In genomic region chr17:47597261-47597660, GRCm38 (mm10) we compare ENCODE assay signal across 8 mouse cellular contexts. TPM values are rescaled to one million over a fixed set of nuclear protein-coding genes. Genes with fewer than 3 reads are reported as not detected.
DNase-seq lines count a peak whose midpoint lies in the region; ATAC-seq and TF ChIP-seq lines count a peak whose summit lies in the region.

No protein-coding gene starts in this region.

- peak overlapping the region; percentile 96 for H3K4me2 ChIP-seq in heart, embryonic 11.5 days
- peak overlapping the region; percentile 92 for H3K4me2 ChIP-seq in heart, postnatal 0 days (ENCODE audit: low read depth, low read length)
- H3K4me2 ChIP-seq in liver, embryonic 13.5 days = peak overlapping the region; percentile 97

- peak overlapping the region; percentile 93 for H3K4me3 ChIP-seq in heart, embryonic 11.5 days (ENCODE audit: low read depth, low read length)
- peak overlapping the region; percentile 92; the same call in 1 of the 2 replicates for H3K4me3 ChIP-seq in G1E (ENCODE audit: low read depth, low read length)
- H3K4me3 ChIP-seq in heart, postnatal 0 days (ENCODE audit: low read depth, low read length) = peak overlapping the region; percentile 72; the same call in 1 of the 2 replicates
- H3K4me3 ChIP-seq in liver, embryonic 13.5 days (replicated peaks) = peak overlapping the region; percentile 72

- intact Hi-C loops in heart, postnatal 25 days (cut with DNase I) = no loop called here
- intact Hi-C loops in gastrocnemius, postnatal 14 days (cut with DNase I; ENCODE audit: low total_unique reads) = no loop called here

- peak overlapping the region; percentile 97 for H3K27ac ChIP-seq in heart, embryonic 11.5 days (ENCODE audit: low read depth, low read length)
- H3K27ac ChIP-seq in heart, postnatal 0 days (ENCODE audit: low read depth) = peak overlapping the region; percentile 94
- peak overlapping the region; percentile 100 for H3K27ac ChIP-seq in liver, embryonic 13.5 days

- no peaks in the 10 kb centered on the region for H3K9me3 ChIP-seq in heart, embryonic 11.5 days (replicated peaks; ENCODE audit: control insufficient read depth, low read length)
- no peaks in the 10 kb centered on the region for H3K9me3 ChIP-seq in G1E (replicated peaks)
- no peaks in the 10 kb centered on the region for H3K9me3 ChIP-seq in heart, postnatal 0 days (replicated peaks; ENCODE audit: control insufficient read depth, low read length)
- H3K9me3 ChIP-seq in liver, embryonic 13.5 days (replicated peaks) = no peaks in the 10 kb centered on the region

- no peak for TF ChIP-seq CTCF in G1E (IDR thresholded peaks at IDR 0.05; ENCODE audit: low read depth, low read length)
- TF ChIP-seq CTCF in heart, postnatal 0 days (IDR thresholded peaks at IDR 0.05; ENCODE audit: low read depth) = no peak

- WGBS in heart, embryonic 11.5 days (ENCODE audit: insufficient replicate concordance) = 51% methylated on average over 13 of the region's 13 CpGs
- WGBS in heart, postnatal 0 days = 35% methylated on average over 13 of the region's 13 CpGs
- WGBS in liver, embryonic 13.5 days (ENCODE audit: insufficient replicate concordance) = 62% methylated on average over 13 of the region's 13 CpGs

- peaks cover 26% of the 10 kb centered on the region for H3K36me3 ChIP-seq in heart, embryonic 11.5 days (ENCODE audit: control insufficient read depth, insufficient read depth, low read length)
- peaks cover 73% of the 10 kb centered on the region for H3K36me3 ChIP-seq in G1E (replicated peaks)
- H3K36me3 ChIP-seq in heart, postnatal 0 days (replicated peaks; ENCODE audit: control insufficient read depth, insufficient read depth, low read length) = peaks cover 48% of the 10 kb centered on the region
- H3K36me3 ChIP-seq in liver, embryonic 13.5 days = peaks cover 69% of the 10 kb centered on the region

- TF ChIP-seq EP300 in heart, postnatal 0 days (IDR thresholded peaks at IDR 0.05; ENCODE audit: low read depth) = no peak

- no peak for ATAC-seq in heart, embryonic 11.5 days (replicated peaks; ENCODE audit: insufficient number of reproducible peaks, low FRiP score, low TSS enrichment)
- ATAC-seq in G1E (ENCODE audit: extremely low read depth, insufficient number of reproducible peaks, low FRiP score, poor library complexity, severe bottlenecking) = no peak
- ATAC-seq in heart, postnatal 0 days (ENCODE audit: insufficient read depth, low read depth) = no peak
- ATAC-seq in liver, embryonic 13.5 days (ENCODE audit: low read depth) = no peak

- H3K9ac ChIP-seq in heart, embryonic 11.5 days (ENCODE audit: low read depth, low read length) = peak overlapping the region; percentile 97
- peak overlapping the region; percentile 85; the same call in 1 of the 2 replicates for H3K9ac ChIP-seq in heart, postnatal 0 days (replicated peaks; ENCODE audit: low read depth, low read length)
- peak overlapping the region; percentile 89 for H3K9ac ChIP-seq in liver, embryonic 13.5 days

- no peak for DNase-seq in heart, postnatal 25 days (ENCODE audit: low spot score)
- no peak for DNase-seq in G1E (ENCODE audit: low spot score)
- DNase-seq in heart, postnatal 0 days (ENCODE audit: low spot score) = no peak
- no peak for DNase-seq in liver, embryonic 13.5 days
- no peak for DNase-seq in urinary bladder, adult 2 months (ENCODE audit: low spot score)
- no peak for DNase-seq in cerebellum, adult 11-12 months
- no peak for DNase-seq in gastrocnemius, postnatal 14 days

- no peaks in the 10 kb centered on the region for H3K27me3 ChIP-seq in heart, embryonic 11.5 days (ENCODE audit: control insufficient read depth, insufficient read depth, low read length)
- H3K27me3 ChIP-seq in G1E (ENCODE audit: insufficient read depth, low read length) = no peaks in the 10 kb centered on the region
- no peaks in the 10 kb centered on the region for H3K27me3 ChIP-seq in heart, postnatal 0 days (ENCODE audit: control insufficient read depth, insufficient read depth, low read length)
- H3K27me3 ChIP-seq in liver, embryonic 13.5 days = no peaks in the 10 kb centered on the region

- H3K4me1 ChIP-seq in heart, embryonic 11.5 days (ENCODE audit: control insufficient read depth, insufficient read depth, low read length) = peaks cover 34% of the 10 kb centered on the region
- H3K4me1 ChIP-seq in G1E (ENCODE audit: insufficient read depth, low read depth, low read length) = peaks cover 78% of the 10 kb centered on the region
- peaks cover 33% of the 10 kb centered on the region for H3K4me1 ChIP-seq in heart, postnatal 0 days (ENCODE audit: control insufficient read depth, insufficient read depth)
- H3K4me1 ChIP-seq in liver, embryonic 13.5 days (replicated peaks) = peaks cover 81% of the 10 kb centered on the region

RNA-seq across cellular contexts. Expression of gene Bysl, which starts 14.0 kb away (rescaled TPM):
- 26.8 TPM in 2 replicates for polyA plus RNA-seq in heart, embryonic 11.5 days (2014; fragmentation: Nextera tagmentation; extraction: Ambion mirVana)
- total RNA-seq in heart, postnatal 25 days (2021) = 10 to 100 TPM; 15.0 to 15.8 TPM
- total RNA-seq in G1E (2014; fragmentation: Nextera tagmentation) (8.1 and 11.8 TPM in 2 replicates), G1E (2017) (11.3 and 11.9 TPM in 2 replicates)
- polyA plus RNA-seq in G1E (2012) = 35.2 and 44.0 TPM in 2 replicates
- 14.3 and 17.4 TPM in 2 replicates for total RNA-seq in heart, postnatal 0 days (2014; rRNA removed; ENCODE audit: low replicate concordance)
- 15.8 and 19.9 TPM in 2 replicates for polyA plus RNA-seq in heart, postnatal 0 days (2015; fragmentation: Nextera tagmentation; extraction: Ambion mirVana)
- polyA plus RNA-seq in liver, embryonic 13.5 days (2015; fragmentation: Nextera tagmentation; extraction: Ambion mirVana) = 28.0 and 28.4 TPM in 2 replicates
- 15.3 and 15.5 TPM in 2 replicates for polyA plus RNA-seq in urinary bladder, adult 2 months (2012; rRNA removed)
- 10 to 100 TPM; 12.3 to 14.8 TPM for total RNA-seq in gastrocnemius, postnatal 14 days (2021)

RNA-seq across cellular contexts. Expression of gene Med20, which starts 14.1 kb away (rescaled TPM):
- 30.3 and 36.4 TPM in 2 replicates for polyA plus RNA-seq in heart, embryonic 11.5 days (2014; fragmentation: Nextera tagmentation; extraction: Ambion mirVana)
- total RNA-seq in heart, postnatal 25 days (2021) = 10 to 100 TPM; 18.3 to 20.1 TPM
- total RNA-seq in G1E (2014; fragmentation: Nextera tagmentation) = 36.4 and 38.8 TPM in 2 replicates
- 59.8 and 60.8 TPM in 2 replicates for total RNA-seq in G1E (2017)
- 6.0 and 9.9 TPM in 2 replicates for polyA plus RNA-seq in G1E (2012)
- 26.5 and 30.1 TPM in 2 replicates for total RNA-seq in heart, postnatal 0 days (2014; rRNA removed; ENCODE audit: low replicate concordance)
- polyA plus RNA-seq in heart, postnatal 0 days (2015; fragmentation: Nextera tagmentation; extraction: Ambion mirVana) = 21.8 and 26.3 TPM in 2 replicates
- 26.0 and 26.1 TPM in 2 replicates for polyA plus RNA-seq in liver, embryonic 13.5 days (2015; fragmentation: Nextera tagmentation; extraction: Ambion mirVana)
- polyA plus RNA-seq in urinary bladder, adult 2 months (2012; rRNA removed) = 33.7 and 48.5 TPM in 2 replicates
- total RNA-seq in gastrocnemius, postnatal 14 days (2021) = 10 to 100 TPM; 10.3 to 12.6 TPM

RNA-seq across cellular contexts. Expression of gene Gm20517, which starts 14.1 kb away (rescaled TPM):
- polyA plus RNA-seq in heart, embryonic 11.5 days (2014; fragmentation: Nextera tagmentation; extraction: Ambion mirVana) = 1.6 and 1.8 TPM in 2 replicates
- 1 to 10 TPM; 2.3 to 2.5 TPM for total RNA-seq in heart, postnatal 25 days (2021)
- total RNA-seq in G1E (2014; fragmentation: Nextera tagmentation) (2.7 and 9.6 TPM in 2 replicates), G1E (2017) (1.2 and 2.0 TPM in 2 replicates)
- 0.05 TPM in 1 of 2 replicates, not detected in the other for polyA plus RNA-seq in G1E (2012)
- total RNA-seq in heart, postnatal 0 days (2014; rRNA removed; ENCODE audit: low replicate concordance) = 2.3 TPM in 1 of 2 replicates, not detected in the other
- polyA plus RNA-seq in heart, postnatal 0 days (2015; fragmentation: Nextera tagmentation; extraction: Ambion mirVana) = 1.4 and 1.7 TPM in 2 replicates
- polyA plus RNA-seq in liver, embryonic 13.5 days (2015; fragmentation: Nextera tagmentation; extraction: Ambion mirVana) = 1.8 TPM in 2 replicates
- 0.76 and 0.96 TPM in 2 replicates for polyA plus RNA-seq in urinary bladder, adult 2 months (2012; rRNA removed)
- total RNA-seq in gastrocnemius, postnatal 14 days (2021) = 1 to 10 TPM; 1.2 to 1.9 TPM

RNA-seq across cellular contexts. Expression of gene Usp49, which starts 33.2 kb away (rescaled TPM):
- 2.7 and 3.7 TPM in 2 replicates for polyA plus RNA-seq in heart, embryonic 11.5 days (2014; fragmentation: Nextera tagmentation; extraction: Ambion mirVana)
- total RNA-seq in heart, postnatal 25 days (2021) = 1 to 10 TPM; 3.3 to 4.0 TPM
- 16.0 and 41.7 TPM in 2 replicates for total RNA-seq in G1E (2014; fragmentation: Nextera tagmentation)
- 5.3 and 6.0 TPM in 2 replicates for total RNA-seq in G1E (2017)
- 15.6 and 16.4 TPM in 2 replicates for polyA plus RNA-seq in G1E (2012)
- total RNA-seq in heart, postnatal 0 days (2014; rRNA removed; ENCODE audit: low replicate concordance) = 3.5 and 10.8 TPM in 2 replicates
- polyA plus RNA-seq in heart, postnatal 0 days (2015; fragmentation: Nextera tagmentation; extraction: Ambion mirVana) = 1.4 TPM in 2 replicates
- 3.3 and 4.1 TPM in 2 replicates for polyA plus RNA-seq in liver, embryonic 13.5 days (2015; fragmentation: Nextera tagmentation; extraction: Ambion mirVana)
- polyA plus RNA-seq in urinary bladder, adult 2 months (2012; rRNA removed) = 6.5 and 7.6 TPM in 2 replicates
- 1 to 10 TPM; 3.2 to 4.3 TPM for total RNA-seq in gastrocnemius, postnatal 14 days (2021)
